Mouse (Mus musculus) C2C12 (cell line): Measurements from ENCODE around the gene Gapdh.

ENCODE experiments used
- CEBPB ChIP-seq: IDR thresholded peaks from one replicate; pipeline ENCODE4 v1.6.1; 2011; ENCODE audit warnings: low read depth, mild to moderate bottlenecking, control low read depth, moderate library complexity
- CTCF ChIP-seq: IDR thresholded peaks from one replicate; pipeline ENCODE4 v1.5.1; 2011; ENCODE audit not compliant: control insufficient read depth, insufficient read depth, insufficient read length
- FOSL1 ChIP-seq: IDR thresholded peaks from one replicate; pipeline ENCODE4 v1.8.0; 2011; ENCODE audit warnings: mild to moderate bottlenecking, low read length; ENCODE audit not compliant: poor library complexity, insufficient read depth, severe bottlenecking
- MAX ChIP-seq: IDR thresholded peaks from one replicate; pipeline ENCODE4 v1.6.1; 2011; ENCODE audit warnings: mild to moderate bottlenecking, control low read depth
- MYOG ChIP-seq: IDR thresholded peaks from one replicate; pipeline ENCODE4 v1.6.1; 2011; ENCODE audit not compliant: control insufficient read depth, insufficient read length; ENCODE audit errors: extremely low read depth

DNA sequence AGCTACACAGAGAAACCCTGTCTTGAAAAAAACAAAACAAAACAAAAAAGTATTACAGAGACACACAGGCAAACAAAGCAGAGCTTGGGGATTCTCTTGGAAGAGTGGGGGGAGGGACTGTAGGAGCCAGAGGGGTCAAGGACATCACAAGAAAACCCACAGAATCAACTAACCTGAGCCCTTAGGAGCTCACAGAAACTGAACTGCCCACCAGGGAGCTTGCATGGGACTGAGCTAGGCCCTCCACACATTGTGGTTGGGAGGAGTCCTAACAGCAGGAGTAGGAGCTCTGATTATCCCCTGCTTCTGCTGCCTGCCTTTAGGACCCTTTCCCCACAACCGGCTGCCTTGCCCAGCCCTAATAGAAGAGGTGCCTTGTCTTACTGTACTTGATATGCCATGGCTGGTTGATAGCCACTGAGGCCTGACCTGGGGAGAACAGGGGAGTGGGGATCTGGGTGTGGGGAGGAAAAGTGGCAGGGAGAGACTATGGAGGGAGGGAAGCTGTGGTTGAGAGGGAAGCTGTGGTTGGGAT is 29.3 kb upstream of the Gapdh start:
- TF ChIP-seq CTCF (no peak), CEBPB (no peak), MYOG (no peak), MAX (no peak), FOSL1 (no peak)
